Mouse (Mus musculus) CH12.LX (cell line): ENCODE measurements around the gene I830077J02Rik. TPM values are rescaled to one million over a fixed set of nuclear protein-coding genes. Genes with fewer than 3 reads are reported as not detected.

Source experiments
- DNase-seq: peaks from one replicate; pipeline ENCODE4 v3.0.0-alpha.2; 2013; ENCODE audit errors: extremely low read depth
- H3K27ac ChIP-seq: 2 replicates; pipeline ENCODE4 v1.5.1; 2012; ENCODE audit warnings: low read depth, mild to moderate bottlenecking, control low read depth, moderate library complexity; ENCODE audit not compliant: insufficient read depth
- H3K27me3 ChIP-seq: replicated peaks from 2 replicates; pipeline ENCODE3; 2012; ENCODE audit warnings: inconsistent platforms
- H3K36me3 ChIP-seq, 2 experiments: replicated peaks in 1 of 2; 2 replicates each; pipeline versions ENCODE3 to v1.6.1; 2012; ENCODE audit warnings: inconsistent platforms in 1 of 2, low read length in 1 of 2, mild to moderate bottlenecking in 1 of 2, mixed read lengths in 1 of 2, moderate library complexity in 1 of 2; ENCODE audit not compliant: control insufficient read depth in 1 of 2, insufficient read depth in 1 of 2
- H3K4me1 ChIP-seq, 2 experiments: 2 replicates each; pipeline ENCODE4 v1.6.1; 2012; ENCODE audit warnings: inconsistent platforms in 1 of 2, moderate library complexity in 1 of 2; ENCODE audit not compliant: insufficient read depth in 2 of 2, control insufficient read depth in 1 of 2
- H3K4me2 ChIP-seq: 2 replicates; pipeline ENCODE4 v1.6.1; 2012; ENCODE audit warnings: low read depth, mild to moderate bottlenecking, control low read depth; ENCODE audit not compliant: poor library complexity, insufficient read depth, severe bottlenecking
- H3K4me3 ChIP-seq, 3 experiments: fragments of 150-350 bp in 1 of 3; sonication (generic) in 1 of 3; replicated peaks in 1 of 3; 2 replicates each; pipeline versions ENCODE3 to v1.5.1; 2011 to 2012; ENCODE audit warnings: low read depth in 2 of 3, low read length in 2 of 3, mild to moderate bottlenecking in 2 of 3, moderate library complexity in 2 of 3, control low read depth in 1 of 3, improper control_type of control experiment in 1 of 3, inconsistent platforms in 1 of 3, mixed read lengths in 1 of 3; ENCODE audit not compliant: poor library complexity in 1 of 3
- H3K79me2 ChIP-seq: replicated peaks from 2 replicates; pipeline ENCODE4 v1.6.1; 2012; ENCODE audit warnings: mild to moderate bottlenecking, moderate library complexity; ENCODE audit not compliant: control insufficient read depth, poor library complexity, insufficient read depth, severe bottlenecking; ENCODE audit errors: extremely low read depth
- H3K9ac ChIP-seq: 2 replicates; pipeline ENCODE4 v1.6.1; 2012; ENCODE audit warnings: low read depth, mild to moderate bottlenecking, control low read depth, moderate library complexity; ENCODE audit not compliant: insufficient read depth
- H3K9me3 ChIP-seq: replicated peaks from 2 replicates; pipeline ENCODE3; 2012; ENCODE audit warnings: low read length, inconsistent platforms, mixed read lengths
- CHD2 ChIP-seq: IDR thresholded peaks from 2 replicates; pipeline ENCODE4 v1.6.1; 2011; ENCODE audit warnings: low read length, improper control_type of control experiment
- CTCF ChIP-seq, 2 experiments: IDR thresholded peaks in 1 of 2; conservative IDR thresholded peaks in 1 of 2; 2 replicates each; pipeline ENCODE4 v1.5.1; 2011 to 2012; ENCODE audit warnings: low read depth in 2 of 2, low read length in 2 of 2, improper control_type of control experiment in 1 of 2, inconsistent platforms in 1 of 2, mild to moderate bottlenecking in 1 of 2, moderate library complexity in 1 of 2
- HCFC1 ChIP-seq: IDR thresholded peaks from 2 replicates; pipeline ENCODE4 v1.6.1; 2012; ENCODE audit warnings: low read depth, mild to moderate bottlenecking, inconsistent platforms, low read length, improper control_type of control experiment
- IRF4 ChIP-seq: IDR thresholded peaks from 2 replicates; pipeline ENCODE4 v1.6.1; 2014; ENCODE audit warnings: low read depth, mild to moderate bottlenecking, inconsistent platforms, low read length, improper control_type of control experiment
- MAFK ChIP-seq: IDR thresholded peaks from 2 replicates; pipeline ENCODE4 v1.6.1; 2011; ENCODE audit warnings: low read length, improper control_type of control experiment; ENCODE audit not compliant: insufficient replicate concordance
- MAX ChIP-seq: IDR thresholded peaks from 2 replicates; pipeline ENCODE4 v1.6.1; 2011; ENCODE audit warnings: low read length, improper control_type of control experiment
- MAZ ChIP-seq: IDR thresholded peaks from 2 replicates; pipeline ENCODE4 v1.6.1; 2012; ENCODE audit warnings: low read depth, mild to moderate bottlenecking, inconsistent platforms, low read length, improper control_type of control experiment, moderate library complexity
- NRF1 ChIP-seq: IDR thresholded peaks from 2 replicates; pipeline ENCODE4 v1.6.1; 2014; ENCODE audit warnings: low read depth, mild to moderate bottlenecking, inconsistent platforms, low read length, improper control_type of control experiment, moderate library complexity
- POLR2A ChIP-seq: IDR thresholded peaks from 2 replicates; pipeline ENCODE4 v1.6.1; 2011; ENCODE audit warnings: low read depth, mild to moderate bottlenecking, improper control_type of control experiment, low read length
- RAD21 ChIP-seq: IDR thresholded peaks from 2 replicates; pipeline ENCODE4 v1.6.1; 2011; ENCODE audit warnings: low read depth, mild to moderate bottlenecking, low read length, improper control_type of control experiment, moderate library complexity
- RCOR1 ChIP-seq: conservative IDR thresholded peaks from 2 replicates; pipeline ENCODE4 v1.6.1; 2012; ENCODE audit warnings: low read depth, mild to moderate bottlenecking, inconsistent platforms, low read length, improper control_type of control experiment
- SIN3A ChIP-seq: IDR thresholded peaks from 2 replicates; pipeline ENCODE4 v1.6.1; 2012; ENCODE audit warnings: low read length, improper control_type of control experiment, inconsistent platforms
- SMC3 ChIP-seq: IDR thresholded peaks from 2 replicates; pipeline ENCODE4 v1.6.1; 2011; ENCODE audit warnings: low read depth, low read length, improper control_type of control experiment
- TBP ChIP-seq: conservative IDR thresholded peaks from 2 replicates; pipeline ENCODE4 v1.6.1; 2011; ENCODE audit warnings: low read depth, low read length, improper control_type of control experiment
- TCF12 ChIP-seq: IDR thresholded peaks from 2 replicates; pipeline ENCODE4 v1.6.1; 2014; ENCODE audit warnings: low read depth, mild to moderate bottlenecking, inconsistent platforms, low read length, improper control_type of control experiment
- USF2 ChIP-seq: conservative IDR thresholded peaks from 2 replicates; pipeline ENCODE4 v1.6.1; 2011; ENCODE audit warnings: low read depth, low read length, improper control_type of control experiment
- ZC3H11A ChIP-seq: IDR thresholded peaks from 2 replicates; pipeline ENCODE4 v1.6.1; 2012; ENCODE audit warnings: low read depth, mild to moderate bottlenecking, inconsistent platforms, low read length, improper control_type of control experiment
- ZKSCAN1 ChIP-seq: IDR thresholded peaks from 2 replicates; pipeline ENCODE4 v1.6.1; 2012; ENCODE audit warnings: low read depth, inconsistent platforms, low read length, improper control_type of control experiment, borderline replicate concordance
- ZMIZ1 ChIP-seq: IDR thresholded peaks from 2 replicates; pipeline ENCODE4 v1.6.1; 2012; ENCODE audit warnings: low read depth, mild to moderate bottlenecking, inconsistent platforms, low read length, improper control_type of control experiment
- ZNF384 ChIP-seq: IDR thresholded peaks from 2 replicates; pipeline ENCODE4 v1.6.1; 2012; ENCODE audit warnings: low read depth, low read length, improper control_type of control experiment, inconsistent platforms
- dilution Hi-C: fragments of 300-500 bp; cut with MboI; formaldehyde crosslinking; loops from 2 replicates; pipeline ENCODE4 v1.14.3; 2020; ENCODE audit warnings: low sequenced_read_pairs; ENCODE audit not compliant: extremely low pct_unique_long_range_greater_than_20kb, extremely low pct_ligation_motif_present
- in situ Hi-C: fragments of 300-500 bp; cut with MboI; formaldehyde crosslinking; loops from 3 replicates; pipeline ENCODE4 v1.14.3; 2019; ENCODE audit warnings: low sequenced_read_pairs, low pct_ligation_motif_present, low pct_unique_long_range_greater_than_20kb, mixed read lengths
- polyA plus RNA-seq: library from polyadenylated mRNA; unstranded; fragments of >175 nt; gene quantifications from 2 replicates; pipeline ENCODE4 v1.2.1, GENCODE M21; 2012; ENCODE audit warnings: low read depth; ENCODE audit not compliant: insufficient read length
- total RNA-seq, 2 experiments: library from RNA; depleted of rRNA; stranded (reverse); fragments of 300-350 nt in 1 of 2; fragments of >200 nt in 1 of 2; gene quantifications; 2 replicates each; pipeline ENCODE4 v1.2.3; 2012 to 2014

Gene I830077J02Rik
- total and polyA plus RNA-seq, 3 experiments: 1.3 to 10.2 (median 2.9) TPM

DNA sequence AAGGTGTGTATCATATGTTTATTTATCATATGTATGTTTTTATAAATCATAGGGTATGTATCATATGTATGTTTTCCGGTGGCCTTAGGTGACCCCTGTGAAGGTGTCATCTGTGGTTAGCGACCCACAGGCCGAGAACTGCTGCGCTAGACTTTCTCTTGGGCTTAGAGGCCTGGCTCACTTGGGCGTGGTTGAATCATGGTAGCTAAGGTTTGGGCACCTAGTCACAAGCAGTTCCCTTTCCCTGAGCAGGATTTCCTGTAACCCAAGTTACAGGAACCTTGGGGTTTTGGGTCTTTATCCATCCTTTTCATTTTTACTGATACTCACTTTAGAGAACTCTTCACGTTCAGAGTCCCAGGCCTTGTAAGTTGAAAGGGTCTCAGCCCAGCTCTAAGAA lies 32.2 kb downstream of the I830077J02Rik start:
- no peaks in the 10 kb centered on the region for H3K79me2 ChIP-seq
- peaks cover 18 to 52% of the 10 kb centered on the region in 2 experiments for H3K4me1 ChIP-seq
- dilution Hi-C loops (loop anchor here (25.0 kb wide), 1 partner anchor 213 kb away; the partner anchor contains the start of gene Ddx20), in situ Hi-C loops (loop anchor here (5.0 kb wide), 1 partner anchor 57 kb away; the partner anchor contains the start of gene Wdr77)
- peak overlapping the region; percentile 12 for H3K27ac ChIP-seq
- no peaks in the 10 kb centered on the region for H3K27me3 ChIP-seq
- TF ChIP-seq HCFC1 (no peak), NRF1 (no peak), ZC3H11A (no peak), USF2 (no peak), ZMIZ1 (no peak), MAZ (no peak), ZKSCAN1 (no peak), SIN3A (no peak), CHD2 (no peak), RCOR1 (no peak), TCF12 (no peak), ZNF384 (no peak), IRF4 (no peak), CTCF (conservative IDR thresholded peaks at IDR 0.05 in 1 of 2, IDR thresholded peaks at IDR 0.05 in 1 of 2; ENCODE audit: low read depth in 2 of 2, low read length in 2 of 2) (no peak), POLR2A (no peak)
- no peak overlapping the region for H3K4me3 ChIP-seq
- H3K4me2 ChIP-seq: no peak overlapping the region
- no peaks in the 10 kb centered on the region for H3K36me3 ChIP-seq
- no peak for DNase-seq
- peaks cover 3% of the 10 kb centered on the region for H3K9me3 ChIP-seq
- H3K9ac ChIP-seq: no peak overlapping the region

- Histone ChIP-seq H3K9ac (no peak overlapping the region), H3K27me3 (no peaks in the 10 kb centered on the region), H3K9me3 (peaks cover 3% of the 10 kb centered on the region), H3K4me2 (no peak overlapping the region), H3K4me3 (no peak overlapping the region), H3K79me2 (no peaks in the 10 kb centered on the region), H3K4me1 (peaks cover 13 to 51% of the 10 kb centered on the region in 2 experiments), H3K36me3 (no peaks in the 10 kb centered on the region), H3K27ac (no peak overlapping the region)
- DNase-seq: peak; percentile 90
- in situ Hi-C loops: loop anchor here (5.0 kb wide), 2 partner anchors 58 to 212 kb away; partner anchors contain the start of genes Ddx20 and Wdr77
- dilution Hi-C loops: loop anchor here (25.0 kb wide), 1 partner anchor 212 kb away; the partner anchor contains the start of gene Ddx20
- TF ChIP-seq MAFK (no peak), CTCF (conservative IDR thresholded peaks at IDR 0.05 in 1 of 2, IDR thresholded peaks at IDR 0.05 in 1 of 2; ENCODE audit: low read depth in 2 of 2, low read length in 2 of 2) (peak; percentile 73 to 95), RAD21 (peak; percentile 99), ZC3H11A (peak; percentile 86), TBP (0 out of 2 replicates have a peak, but pooled peaks have one; percentile 19), NRF1 (no peak), SMC3 (peak; percentile 97), MAX (peak; percentile 75), POLR2A (peak; percentile 31; the same call in 1 of the 2 replicates)
Observed at GRCm38 (mm10) chr3:105899394-105900147, 32.9 kb downstream of the I830077J02Rik start.
